In the genomic region with DNA sequence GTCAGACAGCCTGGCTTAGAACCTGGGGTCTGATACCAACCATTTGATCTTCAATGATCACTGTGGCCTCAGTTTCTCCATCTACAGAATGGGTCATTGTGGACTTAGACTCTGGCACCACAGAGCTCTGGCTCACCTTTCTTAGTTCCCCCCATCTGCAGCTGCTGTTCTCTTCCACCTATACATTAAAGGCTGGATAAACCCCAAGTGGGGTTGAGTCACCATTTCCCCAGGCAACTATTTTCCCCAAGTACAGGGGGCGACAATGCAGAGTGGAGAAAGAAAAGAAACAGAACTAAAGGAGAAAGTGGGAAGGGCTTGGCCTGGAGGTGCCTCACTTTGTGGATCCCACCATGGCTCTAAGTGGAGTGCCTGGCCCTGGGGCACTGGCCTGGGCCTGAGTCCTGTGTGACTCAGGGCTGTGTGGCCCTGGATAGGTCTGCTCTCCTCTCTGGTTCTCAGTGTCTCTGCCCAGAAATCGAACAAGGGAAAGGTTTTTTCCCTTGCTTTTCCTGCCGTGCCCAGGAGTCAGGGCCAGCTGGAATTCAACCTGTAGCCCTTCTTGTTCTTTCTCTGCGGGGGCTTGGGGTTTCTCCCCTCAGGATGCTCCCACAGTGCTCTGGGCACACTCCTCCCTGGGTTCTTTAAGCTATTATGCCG, we compare ENCODE assay signal across 17 mouse cellular contexts. TPM values are rescaled to one million over a fixed set of nuclear protein-coding genes. Genes with fewer than 3 reads are reported as not detected.
A peak's percentile ranks its signal among the peaks of the same experiment; 100 is the strongest.
DNase-seq lines count a peak whose midpoint lies in the region; ATAC-seq and TF ChIP-seq lines count a peak whose summit lies in the region.
"Had no signal": no experiment of that assay in that cellular context is flagged by ENCODE, and none has a peak within 500 bp of the region (broad histone marks: within the 10 kb centered on the region; RNA-seq: fewer than 3 reads in every experiment).

No protein-coding gene starts in this region.

- POLR2A ChIA-PET in Patski (lab: Charles Lee) = interaction anchor here (0.6 to 1.0 kb wide), 2 partner anchors 13 to 667 kb away, joined by 3 to 4 read pairs; no protein-coding TSS in a partner anchor

- H3K9ac ChIP-seq in lung, embryonic 16.5 days (ENCODE audit: low read length) = no peak overlapping the region
- no peak overlapping the region for H3K9ac ChIP-seq in intestine, postnatal 0 days (ENCODE audit: low read depth, low read length)
- no peak overlapping the region for H3K9ac ChIP-seq in midbrain, embryonic 14.5 days (replicated peaks; ENCODE audit: low read length)
- H3K9ac ChIP-seq: limb, embryonic 15.5 days had no signal

- no peaks in the 10 kb centered on the region for H3K9me3 ChIP-seq in lung, embryonic 16.5 days (ENCODE audit: control insufficient read depth, low read length)
- no peaks in the 10 kb centered on the region for H3K9me3 ChIP-seq in intestine, postnatal 0 days (ENCODE audit: control insufficient read depth)
- no peaks in the 10 kb centered on the region for H3K9me3 ChIP-seq in midbrain, embryonic 14.5 days (ENCODE audit: control insufficient read depth, low read length)
- H3K9me3 ChIP-seq: limb, embryonic 15.5 days had no signal

- in situ Hi-C loops in Patski (cut with MboI; ENCODE audit: low pct_unique_long_range_greater_than_20kb) = no loop called here

- no peak for TF ChIP-seq POLR2A in lung, adult 2 months (IDR thresholded peaks at IDR 0.05; ENCODE audit: borderline replicate concordance, extremely low read depth, low read depth, low read length)

- DNase-seq in heart, postnatal 4 days = peak; percentile 3
- no peak for DNase-seq in heart, adult 18-20 months
- no peak for DNase-seq in lung, adult 2 months
- no peak for DNase-seq in Patski (ENCODE audit: low read depth, low spot score)
- no peak for DNase-seq in midbrain, embryonic 14.5 days
- DNase-seq: cerebellum, adult 8-10 months; embryo, embryonic 11 days; right cerebral cortex, adult 18-20 months; thymus, postnatal 14 days had no signal

- no peak overlapping the region for H3K4me2 ChIP-seq in lung, embryonic 16.5 days (ENCODE audit: low read depth, low read length)
- no peak overlapping the region for H3K4me2 ChIP-seq in intestine, postnatal 0 days (replicated peaks; ENCODE audit: low read depth)
- no peak overlapping the region for H3K4me2 ChIP-seq in midbrain, embryonic 14.5 days (ENCODE audit: low read length)
- H3K4me2 ChIP-seq: limb, embryonic 15.5 days had no signal

- 0 out of 2 replicates have a peak overlapping the region, but pooled peaks have one; percentile 0 for H3K27ac ChIP-seq in lung, embryonic 16.5 days (ENCODE audit: low read length)
- H3K27ac ChIP-seq in intestine, postnatal 0 days (ENCODE audit: low read depth, low read length) = peak overlapping the region; percentile 60
- no peak overlapping the region for H3K27ac ChIP-seq in midbrain, embryonic 14.5 days (replicated peaks; ENCODE audit: low read depth, low read length)
- H3K27ac ChIP-seq: layer of hippocampus, adult 2 months; limb, embryonic 15.5 days had no signal

- 60% methylated on average over 5 of the region's 5 CpGs for WGBS in lung, embryonic 16.5 days
- 67% methylated on average over 5 of the region's 5 CpGs for WGBS in lung, adult 2 months
- 47% methylated on average over 5 of the region's 5 CpGs for WGBS in intestine, postnatal 0 days
- WGBS in midbrain, embryonic 14.5 days = 64% methylated on average over 5 of the region's 5 CpGs

- no peak for TF ChIP-seq CTCF in lung, adult 2 months (IDR thresholded peaks at IDR 0.05; ENCODE audit: insufficient read depth, low read length)
- no peak for TF ChIP-seq CTCF in Patski (IDR thresholded peaks at IDR 0.05)
- no peak; the same call in 1 of the 2 replicates for TF ChIP-seq CTCF in intestine, postnatal 0 days (IDR thresholded peaks at IDR 0.05; ENCODE audit: low read depth)

- H3K4me1 ChIP-seq in lung, embryonic 16.5 days (replicated peaks; ENCODE audit: control insufficient read depth, insufficient read depth, low read length) = peaks cover 16% of the 10 kb centered on the region
- H3K4me1 ChIP-seq in lung, adult 2 months (ENCODE audit: control insufficient read depth, insufficient read depth, low read length) = peaks cover 10% of the 10 kb centered on the region
- H3K4me1 ChIP-seq in intestine, postnatal 0 days (replicated peaks; ENCODE audit: control insufficient read depth, insufficient read depth, low read length) = peaks cover 4% of the 10 kb centered on the region; the same call in 1 of the 2 replicates
- no peaks in the 10 kb centered on the region for H3K4me1 ChIP-seq in midbrain, embryonic 14.5 days (ENCODE audit: control insufficient read depth, insufficient read depth, low read length)
- H3K4me1 ChIP-seq: limb, embryonic 15.5 days had no signal

- no peak for ATAC-seq in lung, embryonic 16.5 days (ENCODE audit: low read depth)
- peak; percentile 10 for ATAC-seq in Patski
- peak; percentile 17; the same call in 1 of the 2 replicates for ATAC-seq in intestine, postnatal 0 days
- no peak for ATAC-seq in midbrain, embryonic 14.5 days (ENCODE audit: low FRiP score, low TSS enrichment)
- ATAC-seq in activated CD4-positive, CD25-positive, alpha-beta regulatory T cell, adult 4 months = no peak
- ATAC-seq: CD4-positive, CD25-positive, alpha-beta regulatory T cell, adult 4 months had no signal

- CTCF ChIA-PET in Patski (lab: Charles Lee) = interaction anchor here (1.4 kb wide), 1 partner anchor 19 kb away, joined by 4 read pairs; a partner anchor contains a TSS

- H3K36me3 ChIP-seq in lung, embryonic 16.5 days (ENCODE audit: control insufficient read depth, insufficient read depth, low read length) = no peaks in the 10 kb centered on the region
- no peaks in the 10 kb centered on the region for H3K36me3 ChIP-seq in intestine, postnatal 0 days (ENCODE audit: control insufficient read depth, insufficient read depth)
- H3K36me3 ChIP-seq in midbrain, embryonic 14.5 days (ENCODE audit: control insufficient read depth, insufficient read depth, low read length) = no peaks in the 10 kb centered on the region
- H3K36me3 ChIP-seq: limb, embryonic 15.5 days had no signal

- H3K4me3 ChIP-seq in lung, embryonic 16.5 days (ENCODE audit: low read length) = no peak overlapping the region
- H3K4me3 ChIP-seq in lung, adult 2 months (replicated peaks; ENCODE audit: extremely low read depth, low read depth, low read length) = no peak overlapping the region
- H3K4me3 ChIP-seq in intestine, postnatal 0 days (ENCODE audit: low read depth, low read length) = no peak overlapping the region
- H3K4me3 ChIP-seq in midbrain, embryonic 14.5 days (replicated peaks; ENCODE audit: low read depth, low read length) = no peak overlapping the region
- H3K4me3 ChIP-seq: layer of hippocampus, adult 2 months; limb, embryonic 15.5 days had no signal

- H3K27me3 ChIP-seq in lung, embryonic 16.5 days (ENCODE audit: control insufficient read depth, insufficient read depth, low read depth, low read length) = no peaks in the 10 kb centered on the region
- no peaks in the 10 kb centered on the region for H3K27me3 ChIP-seq in Patski
- H3K27me3 ChIP-seq in intestine, postnatal 0 days (replicated peaks; ENCODE audit: control insufficient read depth, insufficient read depth, low read length) = no peaks in the 10 kb centered on the region
- H3K27me3 ChIP-seq in midbrain, embryonic 14.5 days (ENCODE audit: control insufficient read depth, insufficient read depth, low read length) = no peaks in the 10 kb centered on the region
- H3K27me3 ChIP-seq: limb, embryonic 15.5 days had no signal

RNA-seq across cellular contexts. Expression of a gene that starts 19.0 kb away (rescaled TPM):
- total RNA-seq in heart, postnatal 4 days (2021) = not detected
- not detected for total RNA-seq in heart, adult 18-20 months (2021)
- polyA plus RNA-seq in lung, embryonic 16.5 days (2015; fragmentation: Nextera tagmentation; extraction: Ambion mirVana) = 0.10 TPM in 1 of 2 replicates, not detected in the other
- polyA plus RNA-seq in lung, adult 2 months (2012; rRNA removed) = not detected in 2 replicates
- 0.33 TPM for polyA plus RNA-seq in Patski (2021)
- polyA plus RNA-seq in intestine, postnatal 0 days (2015; fragmentation: Nextera tagmentation; extraction: Ambion mirVana) = 0.17 TPM in 1 of 2 replicates, not detected in the other
- not detected in 2 replicates for polyA plus RNA-seq in midbrain, embryonic 14.5 days (2014; fragmentation: Nextera tagmentation; extraction: Ambion mirVana)
- not detected for polyA plus RNA-seq in activated CD4-positive, CD25-positive, alpha-beta regulatory T cell, adult 4 months (2017; shearing (Covaris generic))
- total RNA-seq: gastrocnemius, postnatal 4 days; heart, postnatal 25 days; layer of hippocampus, adult 2 months had no signal
- polyA plus RNA-seq: CD4-positive, CD25-positive, alpha-beta regulatory T cell, adult 4 months; limb, embryonic 15.5 days had no signal

RNA-seq across cellular contexts. Expression of a gene that starts 20.9 kb away (rescaled TPM):
- total RNA-seq in heart, postnatal 4 days (2021) = 10 to 100 TPM; 87.4 to 98.8 TPM
- 100 to 1,000 TPM; 402 to 412 TPM for total RNA-seq in heart, adult 18-20 months (2021)
- 70.5 and 84.9 TPM in 2 replicates for polyA plus RNA-seq in lung, embryonic 16.5 days (2015; fragmentation: Nextera tagmentation; extraction: Ambion mirVana)
- polyA plus RNA-seq in lung, adult 2 months (2012; rRNA removed) = 1,047 and 1,116 TPM in 2 replicates
- 259 TPM for polyA plus RNA-seq in Patski (2021)
- 19.0 and 20.4 TPM in 2 replicates for polyA plus RNA-seq in intestine, postnatal 0 days (2015; fragmentation: Nextera tagmentation; extraction: Ambion mirVana)
- polyA plus RNA-seq in midbrain, embryonic 14.5 days (2014; fragmentation: Nextera tagmentation; extraction: Ambion mirVana) = 0.22 and 1.3 TPM in 2 replicates
- under 1 TPM in 1 of 2 experiments, not detected in 1; 0.18 TPM for polyA plus RNA-seq in activated CD4-positive, CD25-positive, alpha-beta regulatory T cell, adult 4 months (2017; shearing (Covaris generic))
- polyA plus RNA-seq: CD4-positive, CD25-positive, alpha-beta regulatory T cell, adult 4 months had no signal

Comparison
In these comparisons a context has a peak if more than half of its experiments do, and no peak if none do; other contexts are left out.
1. ATAC-seq: peak in Patski (single experiment) and intestine, postnatal 0 days (single experiment); none in lung, embryonic 16.5 days (single experiment), midbrain, embryonic 14.5 days (single experiment) and activated CD4-positive, CD25-positive, alpha-beta regulatory T cell, adult 4 months (single experiment).